Mouse (Mus musculus) thymus, postnatal 14 days (tissue): ENCODE measurements at regions not wholly inside any gene's neighbourhood (a gene's known extent, or its start where the extent isn't known, plus 50 kb on each side); places are given as distances from the start of the nearest gene placed in this dataset.

Source experiments
- DNase-seq: peaks from one replicate; pipeline ENCODE4 v3.0.0; 2021

DNA sequence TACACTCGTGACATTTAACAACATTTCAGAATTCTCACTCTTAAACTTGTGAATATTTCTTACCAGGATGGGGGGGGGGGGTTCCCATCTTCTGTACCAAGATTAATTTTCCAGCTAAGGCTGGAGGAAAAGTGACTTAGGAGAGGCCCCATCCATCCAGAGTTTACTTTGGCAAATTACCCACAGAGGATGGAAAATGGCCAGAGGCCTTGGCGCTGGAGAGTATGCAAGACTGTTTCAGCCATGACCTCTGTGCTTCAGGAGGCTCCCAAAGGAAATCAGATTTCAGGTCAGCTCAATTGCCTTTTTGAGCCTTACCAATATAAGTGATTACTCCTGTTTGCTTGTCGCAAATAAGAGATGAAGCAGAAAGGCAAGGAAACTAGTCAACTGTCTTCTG is 143.4 kb upstream of the F930015N05Rik start:
- no peak for DNase-seq

DNA sequence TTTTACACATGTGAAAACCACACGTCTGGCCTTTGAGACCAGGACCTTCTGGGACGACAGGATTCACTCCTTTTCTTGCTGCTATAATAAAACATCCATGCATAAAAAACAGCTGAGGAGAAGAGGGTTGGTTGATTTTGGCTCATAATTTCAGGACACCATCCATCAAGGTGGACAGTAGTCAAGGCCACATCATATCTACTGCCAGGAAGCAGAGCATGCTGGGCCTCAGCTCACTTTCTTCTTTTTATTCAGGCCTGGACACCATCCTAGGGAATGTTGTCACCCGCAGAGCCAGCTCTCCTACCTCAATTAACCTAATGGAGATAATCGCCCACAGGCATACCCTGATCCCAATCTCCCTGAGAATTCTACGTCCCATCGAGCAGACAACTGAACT is 149.6 kb upstream of the F930015N05Rik start:
- no peak for DNase-seq

DNA sequence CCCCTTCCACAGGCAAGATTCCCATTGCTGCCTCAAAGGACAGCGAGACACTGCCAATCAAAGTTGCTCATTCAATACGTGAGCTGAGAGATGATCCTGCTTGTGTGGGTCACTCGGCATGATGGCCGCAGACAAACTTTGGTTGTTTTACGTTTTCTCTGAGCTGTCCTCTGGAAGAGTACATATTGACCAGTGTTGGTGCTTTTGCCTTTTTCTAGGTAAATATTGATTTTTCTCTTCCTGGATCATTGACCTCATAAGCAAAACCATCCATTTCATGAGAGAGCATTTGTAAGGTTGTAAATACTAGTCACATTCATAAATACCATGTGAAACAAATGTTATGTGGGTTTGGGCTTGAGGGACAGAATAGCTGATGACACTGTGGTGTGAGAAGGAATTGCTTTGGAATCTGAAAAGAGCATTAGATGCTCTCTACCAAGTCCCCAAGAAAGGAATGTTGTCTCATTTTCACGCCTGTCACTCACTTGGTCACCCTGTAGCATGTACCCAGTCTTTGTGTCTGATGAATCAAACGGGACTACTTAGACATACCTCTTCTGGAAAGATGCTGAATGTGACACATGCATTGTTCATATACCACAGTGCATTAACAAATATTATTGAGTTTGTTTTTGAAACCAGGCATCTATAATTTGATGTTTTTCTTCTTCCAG is 150.7 kb upstream of the F930015N05Rik start:
- no peak for DNase-seq

- DNase-seq: no peak
Measured at GRCm38 (mm10) chr11:64587751-64588600, 151.5 kb upstream of the F930015N05Rik start.

GRCm38 (mm10) chr11:64588601-64588989 is 152.1 kb upstream of the F930015N05Rik start:
- no peak for DNase-seq

DNA sequence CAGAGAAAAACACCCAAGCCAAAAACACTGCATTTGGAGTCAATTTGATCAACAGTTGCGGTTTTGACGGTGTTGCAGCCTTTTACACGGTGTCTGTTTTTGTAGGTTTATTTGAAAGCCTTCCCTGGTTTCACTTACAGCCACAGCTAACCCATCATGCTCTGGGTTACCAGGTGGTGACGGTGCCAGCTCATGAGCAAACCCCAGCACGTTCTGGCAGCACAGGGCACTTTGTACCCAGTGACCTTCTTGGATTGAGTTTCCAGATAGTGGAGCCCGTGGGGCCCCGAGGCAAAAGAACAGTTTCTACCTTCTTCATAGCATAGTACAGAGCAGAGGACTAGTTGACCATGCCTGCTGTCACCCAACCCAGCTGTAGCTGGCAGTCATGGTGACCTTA is 152.6 kb upstream of the F930015N05Rik start:
- no peak for DNase-seq

DNA sequence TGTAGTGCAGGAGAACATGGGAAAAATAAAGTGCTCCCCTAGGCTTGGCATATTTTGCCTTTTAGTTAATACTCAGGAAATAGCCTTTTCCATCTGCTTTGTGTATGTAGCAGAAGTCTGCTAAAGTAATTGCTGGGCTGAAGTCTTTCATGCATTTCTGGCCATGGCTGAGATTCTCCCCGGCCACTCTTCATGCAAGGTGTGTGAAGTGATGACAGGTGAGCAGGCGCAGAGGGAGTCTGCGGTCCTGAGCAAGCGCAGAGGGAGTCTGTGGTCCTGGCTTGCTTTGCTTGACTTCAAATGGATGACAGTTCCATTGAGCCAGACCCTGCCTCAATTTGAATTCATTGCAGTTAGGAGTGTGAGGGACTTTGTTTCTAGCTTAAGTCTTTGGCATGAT is 153.6 kb upstream of the F930015N05Rik start:
- DNase-seq: no peak

GRCm38 (mm10) chr11:64592253-64592652 is 155.8 kb upstream of the F930015N05Rik start:
- no peak for DNase-seq

DNA sequence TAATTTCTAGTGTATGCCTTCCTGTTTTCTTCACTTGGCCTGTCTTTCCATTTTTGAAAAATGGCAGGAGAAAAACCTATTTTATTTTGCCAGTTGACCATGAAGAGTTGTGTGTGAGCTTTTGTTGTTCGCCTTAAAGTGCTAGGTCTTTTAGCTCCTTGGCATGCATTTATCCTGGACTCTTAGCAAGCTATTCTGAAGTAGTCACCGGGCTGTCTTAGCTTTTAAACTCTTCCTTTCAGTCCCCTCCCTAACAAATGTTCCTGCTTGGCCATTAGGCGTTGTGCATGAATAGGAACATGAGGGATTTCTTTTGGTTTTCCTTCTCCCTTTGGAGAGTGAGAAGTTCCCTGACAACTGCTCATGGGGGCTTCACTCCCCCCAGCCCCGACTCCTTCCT is 160.9 kb upstream of the F930015N05Rik start:
- DNase-seq: no peak

GRCm38 (mm10) chr11:64599178-64599577 is 162.7 kb upstream of the F930015N05Rik start:
- DNase-seq: no peak

- DNase-seq: peak; percentile 6
Measured at GRCm38 (mm10) chr11:64600201-64601102, 164.0 kb upstream of the F930015N05Rik start.

GRCm38 (mm10) chr11:64609043-64609442 is 172.6 kb upstream of the F930015N05Rik start:
- no peak for DNase-seq

GRCm38 (mm10) chr11:64610724-64611123 is 174.3 kb upstream of the F930015N05Rik start:
- DNase-seq: no peak

DNA sequence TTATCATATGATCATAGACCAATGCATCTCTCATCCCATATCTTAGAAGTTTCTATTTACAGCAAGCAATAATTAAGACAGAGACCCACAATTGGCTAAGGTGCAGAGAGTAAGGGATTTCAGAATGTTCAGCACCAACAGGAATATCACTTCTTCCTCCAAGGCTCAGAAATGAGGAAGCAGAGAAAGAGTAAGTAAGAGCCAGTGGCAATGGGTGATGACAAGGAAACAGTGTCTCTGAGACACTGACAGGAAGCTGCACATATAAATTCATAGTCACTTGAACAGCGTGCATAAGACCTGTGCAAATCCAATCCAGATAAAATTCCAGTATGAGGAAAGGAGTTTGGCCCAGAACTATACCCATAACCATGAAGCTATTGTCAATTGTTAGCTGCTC is 178.7 kb upstream of the F930015N05Rik start:
- DNase-seq: no peak

- no peak for DNase-seq
Measured at GRCm38 (mm10) chr11:64618631-64619385, 182.4 kb upstream of the F930015N05Rik start.

DNA sequence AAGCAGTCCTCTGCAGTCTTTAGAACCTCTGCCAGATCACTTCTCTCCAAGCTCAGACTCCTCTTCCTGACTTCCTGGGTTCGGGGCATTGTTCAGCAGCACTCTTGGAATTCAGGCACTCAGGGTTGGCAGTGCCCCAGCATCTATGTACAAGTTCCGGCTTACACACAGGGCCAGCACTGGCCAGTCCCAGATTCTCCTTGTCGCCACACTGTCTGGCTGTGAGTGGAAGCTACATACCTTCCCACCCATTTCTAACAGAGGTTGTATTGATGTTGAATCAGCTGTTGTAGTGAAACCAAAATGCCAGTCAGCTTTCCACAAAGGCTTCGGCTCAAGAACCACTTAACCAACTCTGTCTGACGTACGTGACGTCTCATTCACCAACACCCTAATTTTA is 190.7 kb upstream of the F930015N05Rik start:
- DNase-seq: no peak

- no peak for DNase-seq
Measured at GRCm38 (mm10) chr11:64640947-64641346, 204.5 kb upstream of the F930015N05Rik start.

- DNase-seq: no peak
Measured at GRCm38 (mm10) chr11:64643171-64643570, 206.7 kb upstream of the F930015N05Rik start.

DNA sequence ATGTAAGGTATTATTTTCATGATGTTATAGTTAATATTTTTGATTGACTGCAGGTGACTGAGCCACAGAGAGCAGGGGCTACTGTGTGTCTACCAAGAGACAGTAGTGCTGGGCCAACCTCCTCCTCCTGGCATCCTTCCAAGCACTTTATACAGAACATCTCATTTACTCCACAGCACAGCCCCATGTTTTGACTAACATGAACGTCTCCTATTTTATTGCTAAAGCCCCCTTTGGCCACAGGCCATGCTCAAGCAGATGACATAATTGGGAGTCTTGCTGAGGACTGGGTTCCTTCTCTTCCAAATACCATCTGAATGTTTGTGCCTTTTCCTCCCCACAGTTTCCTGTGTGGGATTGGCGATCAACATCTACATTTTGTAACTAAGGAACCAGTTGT is 211.5 kb upstream of the F930015N05Rik start:
- DNase-seq: no peak

DNA sequence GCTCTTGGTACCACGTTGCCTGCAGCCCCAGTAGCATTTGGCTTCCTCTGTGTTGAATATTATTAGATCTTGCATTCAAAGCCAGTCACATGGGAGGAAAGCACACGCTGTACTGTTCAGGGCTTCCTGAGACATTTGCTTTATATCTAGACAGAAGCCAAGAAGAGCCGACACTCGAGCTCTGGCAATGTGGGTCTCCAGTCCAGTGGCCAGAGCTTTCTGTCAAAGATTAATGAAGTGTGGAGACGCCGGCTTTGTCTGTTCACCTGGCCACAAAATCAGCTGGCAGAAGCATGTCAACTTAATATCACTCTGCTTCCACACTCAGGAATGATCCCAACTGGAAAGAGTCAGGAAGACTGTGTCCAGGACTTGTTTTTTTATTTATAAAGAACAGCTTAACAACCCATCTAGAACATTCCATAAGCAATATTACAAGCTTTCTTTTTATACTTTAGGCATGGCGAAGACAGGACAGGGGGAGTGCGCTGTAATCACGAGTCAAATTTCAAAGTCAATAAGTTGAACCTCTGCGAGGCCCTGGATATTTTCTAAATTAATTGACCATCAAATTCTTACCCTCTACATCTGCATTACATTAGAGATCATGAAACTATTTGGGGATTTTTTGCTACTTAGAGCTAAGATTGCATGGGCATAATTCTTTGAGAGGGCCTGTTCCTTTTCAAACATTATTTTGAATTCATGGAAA is 214.3 kb upstream of the F930015N05Rik start:
- no peak for DNase-seq

- no peak for DNase-seq
Measured at GRCm38 (mm10) chr11:64652811-64653210, 216.4 kb upstream of the F930015N05Rik start.

- DNase-seq: no peak
Measured at GRCm38 (mm10) chr11:64655162-64655561, 218.7 kb upstream of the F930015N05Rik start.
